8 mouse cellular contexts compared by ENCODE assay signal in the genomic region with DNA sequence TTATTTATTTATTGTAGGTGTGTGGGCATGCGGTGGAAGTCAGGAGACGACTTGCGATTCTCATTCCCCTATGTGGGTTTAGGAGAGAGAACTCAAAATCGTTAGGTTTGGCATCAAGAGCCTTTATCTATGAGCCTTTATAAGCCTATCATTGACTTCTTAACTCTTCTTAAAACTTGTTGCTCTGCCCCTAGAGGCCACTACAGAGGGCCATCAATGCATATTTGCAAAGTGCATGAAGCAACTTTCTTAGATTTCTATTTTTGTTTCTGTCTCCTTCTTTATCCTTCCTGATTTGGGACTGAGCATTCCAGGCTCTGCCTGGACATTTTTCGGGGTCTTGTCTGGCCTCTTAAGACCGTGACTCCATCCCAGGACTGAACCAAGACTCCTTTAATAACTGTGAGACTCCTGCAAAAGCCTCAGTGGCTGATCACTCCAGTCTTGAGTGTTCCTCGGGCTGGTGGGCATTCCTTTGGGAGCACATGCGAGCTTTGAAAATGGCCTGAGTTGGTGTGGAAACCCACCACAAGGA. TPM values are rescaled to one million over a fixed set of nuclear protein-coding genes. Genes with fewer than 3 reads are reported as not detected.
DNase-seq lines count a peak whose midpoint lies in the region; ATAC-seq lines count a peak whose summit lies in the region.

No protein-coding gene starts in this region.

- no peaks in the 10 kb centered on the region for H3K27me3 ChIP-seq in heart, embryonic 16.5 days (ENCODE audit: control insufficient read depth, insufficient read depth, low read length)
- H3K27me3 ChIP-seq in liver, embryonic 15.5 days = no peaks in the 10 kb centered on the region
- no peaks in the 10 kb centered on the region; the same call in 1 of the 2 replicates for H3K27me3 ChIP-seq in splenic B cell, adult 2 months (ENCODE audit: control insufficient read depth, insufficient read depth, low read length, poor library complexity, severe bottlenecking)

- WGBS in heart, embryonic 16.5 days = 17% methylated on average over 8 of the region's 8 CpGs
- WGBS in liver, embryonic 15.5 days (ENCODE audit: insufficient replicate concordance) = 15% methylated on average over 8 of the region's 8 CpGs

- DNase-seq in heart, adult 18-20 months = no peak
- DNase-seq in NIH3T3 (ENCODE audit: low read depth) = peak; percentile 56
- peak; percentile 70 for DNase-seq in splenic B cell, adult 2 months (ENCODE audit: low read depth, low spot score)
- DNase-seq in adrenal gland, adult 18-20 months (ENCODE audit: low spot score in 2 of 2) = no peak
- DNase-seq in layer of hippocampus, adult 11-12 months (ENCODE audit: low spot score) = no peak

- H3K36me3 ChIP-seq in heart, embryonic 16.5 days (ENCODE audit: control insufficient read depth, insufficient read depth) = no peaks in the 10 kb centered on the region; the same call in 1 of the 2 replicates
- no peaks in the 10 kb centered on the region; the same call in 1 of the 2 replicates for H3K36me3 ChIP-seq in liver, embryonic 15.5 days (replicated peaks)
- H3K36me3 ChIP-seq in splenic B cell, adult 2 months (ENCODE audit: control insufficient read depth, insufficient read depth, low read length, poor library complexity, severe bottlenecking) = peaks cover 10% of the 10 kb centered on the region; the same call in 1 of the 2 replicates

- H3K9ac ChIP-seq in heart, embryonic 16.5 days (ENCODE audit: low read length) = peak overlapping the region; percentile 95
- H3K9ac ChIP-seq in liver, embryonic 15.5 days = peak overlapping the region; percentile 86

- H3K4me2 ChIP-seq in heart, embryonic 16.5 days (ENCODE audit: low read depth, low read length) = peak overlapping the region; percentile 76
- H3K4me2 ChIP-seq in liver, embryonic 15.5 days = peak overlapping the region; percentile 91

- peak overlapping the region; percentile 90 for H3K4me3 ChIP-seq in heart, embryonic 16.5 days (ENCODE audit: low read length)
- H3K4me3 ChIP-seq in liver, embryonic 15.5 days (replicated peaks) = peak overlapping the region; percentile 91

- H3K4me1 ChIP-seq in heart, embryonic 16.5 days (ENCODE audit: control insufficient read depth, insufficient read depth, low read length) = peaks cover 8% of the 10 kb centered on the region; the same call in 1 of the 2 replicates
- H3K4me1 ChIP-seq in liver, embryonic 15.5 days (replicated peaks) = peaks cover 29% of the 10 kb centered on the region

- ATAC-seq in heart, embryonic 16.5 days (replicated peaks; ENCODE audit: extremely low read depth, insufficient read depth, low FRiP score) = peak; percentile 33; the same call in 1 of the 2 replicates
- ATAC-seq in granulocyte monocyte progenitor cell, adult 5-6 weeks (replicated peaks; ENCODE audit: poor library complexity, severe bottlenecking) = peak; percentile 31; the same call in 1 of the 2 replicates
- peak; percentile 43 for ATAC-seq in liver, embryonic 15.5 days (ENCODE audit: insufficient read depth)

- H3K27ac ChIP-seq in heart, embryonic 16.5 days (ENCODE audit: low read length) = peak overlapping the region; percentile 96
- peak overlapping the region; percentile 79; the same call in 1 of the 2 replicates for H3K27ac ChIP-seq in liver, embryonic 15.5 days (replicated peaks)

- no peaks in the 10 kb centered on the region for H3K9me3 ChIP-seq in heart, embryonic 16.5 days (replicated peaks; ENCODE audit: control insufficient read depth, low read length)
- no peaks in the 10 kb centered on the region for H3K9me3 ChIP-seq in liver, embryonic 15.5 days (replicated peaks)

RNA-seq across cellular contexts. Expression of a gene that starts 0.4 kb away (rescaled TPM):
- 21.4 and 22.3 TPM in 2 replicates for polyA plus RNA-seq in heart, embryonic 16.5 days (2015; fragmentation: Nextera tagmentation; extraction: Ambion mirVana)
- 10 to 100 TPM; 10.8 to 14.7 TPM for total RNA-seq in heart, adult 18-20 months (2021)
- 41.5 and 48.4 TPM in 2 replicates for total RNA-seq in granulocyte monocyte progenitor cell, adult 5-6 weeks (2014; fragmentation: Nextera tagmentation)
- 70.0 and 71.0 TPM in 2 replicates for total RNA-seq in granulocyte monocyte progenitor cell, adult 5-6 weeks (2017)
- polyA plus RNA-seq in liver, embryonic 15.5 days (2015; fragmentation: Nextera tagmentation; extraction: Ambion mirVana) = 7.8 and 9.0 TPM in 2 replicates
- total RNA-seq in adrenal gland, adult 18-20 months (2021) = 10 to 100 TPM; 12.9 to 13.6 TPM

Comparison
In these comparisons a context has a peak if more than half of its experiments do, and no peak if none do; other contexts are left out.
1. DNase-seq: peak in NIH3T3 (single experiment) and splenic B cell, adult 2 months (single experiment); none in heart, adult 18-20 months (0 of 2), adrenal gland, adult 18-20 months (0 of 2) and layer of hippocampus, adult 11-12 months (single experiment).
2. Peak in every context shown above with its lines, with median percentiles within 50 percentile points of each other: ATAC-seq.